Mouse (Mus musculus) MEL (cell line): Measurements from ENCODE around the gene Ceacam20. TPM values are rescaled to one million over a fixed set of nuclear protein-coding genes. Genes with fewer than 3 reads are reported as not detected.

Experiments used
- DNase-seq: peaks from one replicate; pipeline ENCODE4 v3.0.0; 2011; ENCODE audit warnings: low read depth, low spot score
- H3K27ac ChIP-seq: 2 replicates; pipeline ENCODE4 v1.5.1; 2012; ENCODE audit warnings: low read depth, mild to moderate bottlenecking, control low read depth, low read length, moderate library complexity; ENCODE audit not compliant: control insufficient read depth
- H3K27me3 ChIP-seq, 2 experiments: fragments of 150-350 bp in 1 of 2; sonication (generic) in 1 of 2; 2 replicates each; pipeline ENCODE4 v1.6.1; 2012; ENCODE audit warnings: low read length in 2 of 2, mild to moderate bottlenecking in 2 of 2, improper control_type of control experiment in 1 of 2, moderate library complexity in 1 of 2; ENCODE audit not compliant: insufficient read depth in 2 of 2, control insufficient read depth in 1 of 2
- H3K36me3 ChIP-seq, 2 experiments: 2 replicates each; pipeline ENCODE4 v1.6.1; 2012 to 2014; ENCODE audit warnings: low read length in 2 of 2, improper control_type of control experiment in 1 of 2, inconsistent platforms in 1 of 2, mild to moderate bottlenecking in 1 of 2; ENCODE audit not compliant: insufficient read depth in 2 of 2, control insufficient read depth in 1 of 2
- H3K4me1 ChIP-seq, 2 experiments: fragments of 150-350 bp in 1 of 2; sonication (generic) in 1 of 2; 2 replicates each; pipeline ENCODE4 v1.6.1; 2012; ENCODE audit warnings: low read length in 2 of 2, improper control_type of control experiment in 1 of 2, mild to moderate bottlenecking in 1 of 2; ENCODE audit not compliant: insufficient read depth in 2 of 2, control insufficient read depth in 1 of 2
- H3K4me3 ChIP-seq, 2 experiments: fragments of 150-350 bp in 1 of 2; sonication (generic) in 1 of 2; 2 replicates each; pipeline ENCODE4 v1.5.1; 2012; ENCODE audit warnings: low read depth in 2 of 2, low read length in 2 of 2, mild to moderate bottlenecking in 2 of 2, moderate library complexity in 2 of 2, control low read depth in 1 of 2, improper control_type of control experiment in 1 of 2; ENCODE audit not compliant: control insufficient read depth in 1 of 2, insufficient read depth in 1 of 2
- H3K79me2 ChIP-seq: 2 replicates; pipeline ENCODE4 v1.6.1; 2012; ENCODE audit warnings: mild to moderate bottlenecking, low read length, moderate library complexity; ENCODE audit not compliant: control insufficient read depth, poor library complexity, insufficient read depth
- H3K9ac ChIP-seq: 2 replicates; pipeline ENCODE4 v1.6.1; 2012; ENCODE audit warnings: low read depth, mild to moderate bottlenecking, control low read depth, low read length, moderate library complexity; ENCODE audit not compliant: control insufficient read depth, poor library complexity, severe bottlenecking
- H3K9me3 ChIP-seq: fragments of 150-350 bp; sonication (generic); replicated peaks from 2 replicates; pipeline ENCODE4 v1.6.1; 2012; ENCODE audit warnings: mild to moderate bottlenecking, low read length, improper control_type of control experiment, moderate library complexity; ENCODE audit not compliant: insufficient read depth
- BHLHE40 ChIP-seq: IDR thresholded peaks from 2 replicates; pipeline ENCODE4 v1.6.1; 2012; ENCODE audit warnings: low read depth, mild to moderate bottlenecking, inconsistent platforms, low read length, improper control_type of control experiment, borderline replicate concordance
- GABPA ChIP-seq: IDR thresholded peaks from 2 replicates; pipeline ENCODE4 v1.6.1; 2012; ENCODE audit warnings: low read depth, mild to moderate bottlenecking, inconsistent platforms, low read length, improper control_type of control experiment, moderate library complexity
- GATA1 ChIP-seq: IDR thresholded peaks from 2 replicates; pipeline ENCODE4 v1.6.1; 2011; ENCODE audit warnings: low read depth, low read length, improper control_type of control experiment
- JUND ChIP-seq: IDR thresholded peaks from 2 replicates; pipeline ENCODE4 v1.6.1; 2011; ENCODE audit warnings: low read depth, mild to moderate bottlenecking, improper control_type of control experiment, low read length
- MAZ ChIP-seq: IDR thresholded peaks from 2 replicates; pipeline ENCODE4 v1.6.1; 2012; ENCODE audit warnings: low read depth, mild to moderate bottlenecking, inconsistent platforms, low read length, improper control_type of control experiment
- MYB ChIP-seq: IDR thresholded peaks from 2 replicates; pipeline ENCODE4 v1.6.1; 2011; ENCODE audit warnings: mild to moderate bottlenecking, low read depth, low read length, improper control_type of control experiment
- NRF1 ChIP-seq: IDR thresholded peaks from 2 replicates; pipeline ENCODE4 v1.6.1; 2014; ENCODE audit warnings: low read depth, mild to moderate bottlenecking, inconsistent platforms, low read length, improper control_type of control experiment, moderate library complexity; ENCODE audit not compliant: poor library complexity, insufficient read depth, severe bottlenecking
- POLR2AphosphoS5 ChIP-seq: IDR thresholded peaks from 2 replicates; pipeline ENCODE4 v1.6.1; 2012; ENCODE audit warnings: low read depth, borderline replicate concordance, mild to moderate bottlenecking, inconsistent platforms, low read length, moderate library complexity, mixed read lengths
- SIN3A ChIP-seq: IDR thresholded peaks from 2 replicates; pipeline ENCODE4 v1.6.1; 2012; ENCODE audit warnings: low read length, improper control_type of control experiment, inconsistent platforms
- UBTF ChIP-seq: IDR thresholded peaks from 2 replicates; pipeline ENCODE4 v1.6.1; 2012; ENCODE audit warnings: low read depth, mild to moderate bottlenecking, inconsistent platforms, low read length, improper control_type of control experiment, moderate library complexity, borderline replicate concordance; ENCODE audit not compliant: insufficient read depth
- USF1 ChIP-seq: IDR thresholded peaks from 2 replicates; pipeline ENCODE4 v1.6.1; 2014; ENCODE audit warnings: low read depth, mild to moderate bottlenecking, inconsistent platforms, low read length, improper control_type of control experiment, moderate library complexity
- ZC3H11A ChIP-seq: IDR thresholded peaks from 2 replicates; pipeline ENCODE4 v1.6.1; 2012; ENCODE audit warnings: low read depth, mild to moderate bottlenecking, inconsistent platforms, low read length, improper control_type of control experiment
- ZNF384 ChIP-seq: IDR thresholded peaks from 2 replicates; pipeline ENCODE4 v1.6.1; 2012; ENCODE audit warnings: low read depth, mild to moderate bottlenecking, inconsistent platforms, low read length, improper control_type of control experiment
- polyA plus RNA-seq, 2 experiments: library from polyadenylated mRNA; stranded (reverse) in 1 of 2; unstranded in 1 of 2; fragments of >175 nt in 1 of 2; fragments of >200 nt in 1 of 2; gene quantifications; 2 replicates each; pipeline versions ENCODE4 v1.2.1 to v1.2.4; 2012; ENCODE audit warnings: low replicate concordance in 2 of 2, low read depth in 1 of 2; ENCODE audit not compliant: insufficient read length in 2 of 2, insufficient read depth in 1 of 2, missing spikeins in 1 of 2
- total RNA-seq: library from RNA; depleted of rRNA; stranded (reverse); fragments of 300-350 nt; gene quantifications from 2 replicates; pipeline ENCODE4 v1.2.3, GENCODE M21; 2012

The Ceacam20 gene
- total and polyA plus RNA-seq, 3 experiments, result not detected

DNA sequence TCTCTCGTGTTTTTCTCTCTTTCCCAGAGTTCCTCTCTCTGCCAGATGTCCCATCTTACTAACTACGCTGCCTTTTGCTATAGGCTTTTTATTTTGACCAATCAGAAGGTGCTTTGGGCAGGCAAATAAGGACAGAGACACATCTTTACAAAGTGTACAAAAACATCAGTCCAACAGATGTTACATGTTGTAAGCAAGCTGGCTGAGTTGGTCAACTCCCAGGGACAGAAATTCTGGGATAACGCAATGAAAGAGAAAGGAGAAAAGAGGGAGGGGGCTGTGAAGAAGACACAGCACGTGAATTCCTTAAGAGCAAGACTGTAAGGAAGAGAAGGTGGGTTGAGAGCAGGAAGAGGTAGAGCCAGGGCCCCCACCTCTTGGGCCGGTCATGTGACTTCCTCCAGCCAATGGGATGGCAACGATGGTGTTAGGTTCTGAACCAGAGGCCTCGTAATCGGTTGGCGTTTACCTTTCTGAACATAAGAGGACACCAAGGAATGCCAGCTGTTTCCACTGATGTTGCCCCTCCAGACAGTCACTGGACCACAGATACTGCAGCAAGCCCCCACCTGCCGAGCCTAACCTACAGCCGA is 27.9 kb upstream of the Ceacam20 start:
- H3K4me1 ChIP-seq, result peaks cover under 1 to 6% of the 10 kb centered on the region in 2 experiments; a peak in 1 of 4 replicates
- H3K27me3 ChIP-seq, result no peaks in the 10 kb centered on the region; a peak in 1 of 4 replicates
- no peak for DNase-seq

DNA sequence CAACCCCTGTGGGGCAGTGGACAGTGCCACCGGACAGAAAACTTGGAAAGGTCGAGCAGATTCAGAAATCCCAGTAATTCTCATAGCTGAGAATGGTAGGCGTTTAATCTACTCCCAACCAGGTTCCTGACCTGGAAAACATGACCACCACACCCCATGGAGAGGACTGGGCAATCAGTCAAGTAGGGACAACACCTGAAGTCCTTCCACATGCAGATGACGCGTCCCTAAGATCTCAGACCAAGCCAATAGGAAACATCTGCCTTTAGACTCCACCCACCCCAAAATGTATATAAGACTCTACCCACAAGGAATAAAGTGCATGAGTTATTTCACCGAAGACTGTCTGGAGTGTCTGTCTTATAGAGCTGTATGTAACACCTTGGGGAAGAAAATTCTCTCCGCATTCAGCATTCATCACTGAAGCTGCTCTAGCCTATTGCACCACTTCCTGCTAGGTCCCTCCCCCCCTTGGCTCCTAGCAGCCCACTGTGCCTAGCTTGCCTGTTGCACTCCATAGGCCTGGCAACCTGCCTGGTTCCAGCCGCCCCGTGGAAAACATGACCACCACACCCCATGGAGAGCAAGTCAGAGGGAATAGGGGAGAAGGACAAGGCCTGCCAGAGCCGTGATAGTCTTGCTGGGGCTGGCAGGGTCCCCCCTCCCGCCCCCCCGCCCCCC is 25.5 kb upstream of the Ceacam20 start:
- H3K9me3 ChIP-seq, result no peaks in the 10 kb centered on the region
- no peak overlapping the region for H3K4me3 ChIP-seq
- no peak for DNase-seq
- H3K79me2 ChIP-seq, result no peaks in the 10 kb centered on the region
- no peak overlapping the region for H3K27ac ChIP-seq
- H3K36me3 ChIP-seq, result no peaks in the 10 kb centered on the region
- H3K4me1 ChIP-seq, result 0 out of 4 replicates have a peak, but pooled peaks cover 0 to 3% of the 10 kb centered on the region in 2 experiments
- H3K9ac ChIP-seq, result no peak overlapping the region
- TF ChIP-seq NRF1 (no peak), MAZ (no peak), JUND (no peak), UBTF (no peak), ZNF384 (no peak), ZC3H11A (no peak), MYB (no peak), GATA1 (no peak), SIN3A (no peak), GABPA (no peak)
- TF ChIP-seq, all 39 proteins: peak for 0
- H3K27me3 ChIP-seq, result no peaks in the 10 kb centered on the region; a peak in 1 of 4 replicates

More for the DNA sequence above, 27.9 kb upstream of the Ceacam20 start:
- TF ChIP-seq BHLHE40 (no peak), MYB (no peak), POLR2AphosphoS5 (no peak), GABPA (no peak), USF1 (peak; percentile 52; the same call in 1 of the 2 replicates)
- Histone ChIP-seq H3K79me2 (no peaks in the 10 kb centered on the region), H3K36me3 (0 out of 4 replicates have a peak, but pooled peaks cover 0 to 3% of the 10 kb centered on the region in 2 experiments), H3K4me3 (no peak overlapping the region), H3K27ac (no peak overlapping the region), H3K9ac (no peak overlapping the region), H3K9me3 (no peaks in the 10 kb centered on the region)
